Mouse (Mus musculus): ENCODE results near the gene Mlc1. TPM values are rescaled to one million over a fixed set of nuclear protein-coding genes. Genes with fewer than 3 reads are reported as not detected.

Mlc1 gene
- total and polyA plus RNA-seq, 3 experiments = not detected

DNA sequence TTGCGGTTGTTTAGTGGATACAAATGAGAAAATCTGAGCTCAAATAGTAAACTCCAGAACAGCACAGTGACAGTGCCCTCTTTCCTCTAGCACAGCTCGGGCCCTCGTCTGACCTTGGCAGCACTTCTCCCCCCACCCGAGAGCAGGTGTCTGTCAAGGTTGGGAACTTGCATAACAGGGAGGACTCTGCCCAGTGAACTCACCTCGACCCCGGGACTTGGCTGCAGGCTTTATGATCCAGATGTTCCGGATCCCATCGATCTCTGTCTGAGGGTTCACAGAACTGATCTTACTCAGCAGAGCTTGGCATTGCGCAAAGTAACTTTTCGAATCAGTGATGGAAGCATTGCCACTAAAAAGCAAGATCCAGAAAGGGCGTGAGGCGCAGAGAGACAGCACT lies 59.5 kb downstream of the Mlc1 start:
- no peak overlapping the region for H3K4me2 ChIP-seq (ENCODE audit: insufficient read depth, low read depth, poor library complexity, severe bottlenecking)
- TF ChIP-seq CHD1 (IDR thresholded peaks at IDR 0.05; ENCODE audit: low read depth, low read length) = no peak
- no peak for TF ChIP-seq JUN (IDR thresholded peaks at IDR 0.05; ENCODE audit: insufficient read depth, low read depth, low read length)
- no peak for TF ChIP-seq CHD2 (IDR thresholded peaks at IDR 0.05; ENCODE audit: low read length)
- no peak for TF ChIP-seq NELFE (IDR thresholded peaks at IDR 0.05; ENCODE audit: low read depth, low read length)
- no peaks in the 10 kb centered on the region for H3K9me3 ChIP-seq (replicated peaks; ENCODE audit: low read length)
- no peaks in the 10 kb centered on the region for H3K4me1 ChIP-seq (ENCODE audit: control insufficient read depth in 1 of 2, insufficient read depth in 2 of 2)
- peaks cover 69% of the 10 kb centered on the region for H3K27me3 ChIP-seq (replicated peaks)
- no peak overlapping the region for H3K4me3 ChIP-seq (replicated peaks in 1 of 3; ENCODE audit: low read depth in 2 of 3, low read length in 2 of 3, poor library complexity in 1 of 3)
- H3K79me2 ChIP-seq (replicated peaks; ENCODE audit: control insufficient read depth, extremely low read depth, insufficient read depth, poor library complexity, severe bottlenecking) = no peaks in the 10 kb centered on the region
- no peak overlapping the region for H3K9ac ChIP-seq (ENCODE audit: insufficient read depth, low read depth)
- DNase-seq (ENCODE audit: extremely low read depth) = no peak
- in situ Hi-C loops (cut with MboI; ENCODE audit: low pct_ligation_motif_present, low pct_unique_long_range_greater_than_20kb, low sequenced_read_pairs) (no loop called here), dilution Hi-C loops (cut with MboI; ENCODE audit: extremely low pct_ligation_motif_present, extremely low pct_unique_long_range_greater_than_20kb, low sequenced_read_pairs) (no loop called here)
- no peaks in the 10 kb centered on the region for H3K36me3 ChIP-seq (replicated peaks in 1 of 2; ENCODE audit: control insufficient read depth in 1 of 2, insufficient read depth in 1 of 2, low read length in 1 of 2)
- no peak overlapping the region for H3K27ac ChIP-seq (ENCODE audit: insufficient read depth, low read depth)

DNA sequence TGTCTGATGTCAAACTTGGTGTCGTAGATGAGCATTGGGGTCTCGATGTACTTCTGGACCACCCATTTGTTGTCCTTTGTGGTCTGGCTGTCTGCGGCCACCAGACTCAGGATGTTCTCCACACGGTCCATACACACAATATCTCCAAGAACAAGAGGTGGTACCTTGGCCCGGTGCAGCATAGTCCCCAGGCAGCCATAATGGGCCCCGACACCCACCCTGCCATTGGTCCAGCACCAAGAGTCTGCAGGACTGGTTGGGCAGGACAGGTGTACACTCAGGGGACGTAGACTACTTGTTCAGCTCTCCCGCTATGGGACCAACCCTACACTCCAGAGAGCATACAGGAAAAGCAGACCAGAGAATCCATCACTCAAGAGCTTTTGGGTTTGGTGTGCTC lies 61.7 kb downstream of the Mlc1 start:
- DNase-seq (ENCODE audit: extremely low read depth) = no peak
- dilution Hi-C loops (cut with MboI; ENCODE audit: extremely low pct_ligation_motif_present, extremely low pct_unique_long_range_greater_than_20kb, low sequenced_read_pairs) = no loop called here
- TF ChIP-seq RCOR1 (conservative IDR thresholded peaks at IDR 0.05; ENCODE audit: low read depth, low read length) (no peak), SMC3 (IDR thresholded peaks at IDR 0.05; ENCODE audit: low read depth, low read length) (no peak)

DNA sequence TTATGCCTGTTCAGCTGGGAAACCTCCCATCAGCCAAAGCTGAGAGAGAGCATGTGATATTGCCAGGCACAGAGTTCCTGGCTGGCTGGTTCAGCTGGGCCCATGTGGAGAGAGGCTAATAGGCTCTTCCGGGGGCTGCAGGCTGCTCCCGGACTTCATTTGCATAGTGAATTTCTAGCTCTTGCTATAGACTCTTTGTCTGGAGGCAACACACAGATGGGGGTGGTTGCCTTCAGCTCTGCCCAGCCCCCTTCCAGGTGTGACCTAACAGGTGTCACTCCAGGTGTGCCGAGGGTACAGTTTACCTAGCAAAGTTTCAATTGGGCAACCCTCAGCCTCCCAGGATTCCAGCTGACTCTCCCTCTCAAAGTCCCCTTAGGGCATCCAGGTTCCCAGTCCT lies 62.4 kb downstream of the Mlc1 start:
- Histone ChIP-seq H3K9me3 (replicated peaks; ENCODE audit: low read length) (no peaks in the 10 kb centered on the region), H3K4me1 (ENCODE audit: control insufficient read depth in 1 of 2, insufficient read depth in 2 of 2) (peaks cover 0 to under 1% of the 10 kb centered on the region in 2 experiments; a peak in 1 of 4 replicates), H3K79me2 (replicated peaks; ENCODE audit: control insufficient read depth, extremely low read depth, insufficient read depth, poor library complexity, severe bottlenecking) (no peaks in the 10 kb centered on the region), H3K9ac (ENCODE audit: insufficient read depth, low read depth) (no peak overlapping the region), H3K36me3 (replicated peaks in 1 of 2; ENCODE audit: control insufficient read depth in 1 of 2, insufficient read depth in 1 of 2, low read length in 1 of 2) (no peaks in the 10 kb centered on the region), H3K4me2 (ENCODE audit: insufficient read depth, low read depth, poor library complexity, severe bottlenecking) (no peak overlapping the region), H3K27ac (ENCODE audit: insufficient read depth, low read depth) (no peak overlapping the region), H3K4me3 (replicated peaks in 1 of 3; ENCODE audit: low read depth in 2 of 3, low read length in 2 of 3, poor library complexity in 1 of 3) (no peak overlapping the region), H3K27me3 (replicated peaks) (peaks cover 56% of the 10 kb centered on the region)
- no peak for DNase-seq (ENCODE audit: extremely low read depth)
- in situ Hi-C loops (cut with MboI; ENCODE audit: low pct_ligation_motif_present, low pct_unique_long_range_greater_than_20kb, low sequenced_read_pairs) = no loop called here
- TF ChIP-seq MXI1 (IDR thresholded peaks at IDR 0.05; ENCODE audit: low read depth, low read length) = no peak
- TF ChIP-seq NELFE (IDR thresholded peaks at IDR 0.05; ENCODE audit: low read depth, low read length) = no peak
- TF ChIP-seq NRF1 (IDR thresholded peaks at IDR 0.05; ENCODE audit: low read depth, low read length) = no peak
- no peak for TF ChIP-seq RAD21 (IDR thresholded peaks at IDR 0.05; ENCODE audit: low read depth, low read length)
- no peak for TF ChIP-seq CTCF (conservative IDR thresholded peaks at IDR 0.05 in 1 of 2, IDR thresholded peaks at IDR 0.05 in 1 of 2; ENCODE audit: low read depth in 2 of 2, low read length in 2 of 2)
- no peak for TF ChIP-seq ZKSCAN1 (IDR thresholded peaks at IDR 0.05; ENCODE audit: borderline replicate concordance, low read depth, low read length)
- TF ChIP-seq USF1 (IDR thresholded peaks at IDR 0.05; ENCODE audit: low read depth, low read length) = no peak
- TF ChIP-seq MAX (IDR thresholded peaks at IDR 0.05; ENCODE audit: low read length) = no peak
- TF ChIP-seq TCF12 (IDR thresholded peaks at IDR 0.05; ENCODE audit: low read depth, low read length) = no peak
- TF ChIP-seq MYC (IDR thresholded peaks at IDR 0.05; ENCODE audit: low read depth, low read length) = no peak
- no peak for TF ChIP-seq USF2 (conservative IDR thresholded peaks at IDR 0.05; ENCODE audit: low read depth, low read length)
- no peak for TF ChIP-seq SMC3 (IDR thresholded peaks at IDR 0.05; ENCODE audit: low read depth, low read length)
- TF ChIP-seq POLR2A (IDR thresholded peaks at IDR 0.05; ENCODE audit: low read depth, low read length) = no peak
- dilution Hi-C loops (cut with MboI; ENCODE audit: extremely low pct_ligation_motif_present, extremely low pct_unique_long_range_greater_than_20kb, low sequenced_read_pairs) = no loop called here

More for the DNA sequence above, 61.7 kb downstream of the Mlc1 start:
- Histone ChIP-seq H3K27ac (ENCODE audit: insufficient read depth, low read depth) (no peak overlapping the region), H3K36me3 (replicated peaks in 1 of 2; ENCODE audit: control insufficient read depth in 1 of 2, insufficient read depth in 1 of 2, low read length in 1 of 2) (no peaks in the 10 kb centered on the region), H3K9me3 (replicated peaks; ENCODE audit: low read length) (no peaks in the 10 kb centered on the region), H3K4me1 (ENCODE audit: control insufficient read depth in 1 of 2, insufficient read depth in 2 of 2) (no peaks in the 10 kb centered on the region), H3K79me2 (replicated peaks; ENCODE audit: control insufficient read depth, extremely low read depth, insufficient read depth, poor library complexity, severe bottlenecking) (no peaks in the 10 kb centered on the region), H3K4me2 (ENCODE audit: insufficient read depth, low read depth, poor library complexity, severe bottlenecking) (no peak overlapping the region), H3K27me3 (replicated peaks) (peaks cover 61% of the 10 kb centered on the region), H3K9ac (ENCODE audit: insufficient read depth, low read depth) (no peak overlapping the region), H3K4me3 (replicated peaks in 1 of 3; ENCODE audit: low read depth in 2 of 3, low read length in 2 of 3, poor library complexity in 1 of 3) (no peak overlapping the region)
- in situ Hi-C loops (cut with MboI; ENCODE audit: low pct_ligation_motif_present, low pct_unique_long_range_greater_than_20kb, low sequenced_read_pairs) = no loop called here

All from CH12.LX (cell line).